Mouse (Mus musculus) kidney, adult 2 months (tissue): ENCODE results near the gene Tbl3.

ENCODE experiments used
- CTCF ChIP-seq: fragments of 200-500 bp; conservative IDR thresholded peaks from 2 replicates; pipeline ENCODE4 v1.5.1; 2011; ENCODE audit warnings: low read depth, mild to moderate bottlenecking, control low read depth, low read length, moderate library complexity, mixed read lengths; ENCODE audit not compliant: insufficient read depth, insufficient read length
- POLR2A ChIP-seq: fragments of 200-500 bp; IDR thresholded peaks from one replicate; pipeline ENCODE4 v1.6.1; 2011; ENCODE audit warnings: low read depth, low read length, control low read depth

GRCm38 (mm10) chr17:24751528-24751927, 44.1 kb upstream of the Tbl3 start:
- TF ChIP-seq POLR2A (no peak), CTCF (no peak)
